8 mouse cellular contexts compared by ENCODE assay signal in genomic region chrX:103695165-103695996, GRCm38 (mm10).
DNase-seq lines count a peak whose midpoint lies in the region; ATAC-seq lines count a peak whose summit lies in the region.

No protein-coding gene starts in this region.

- H3K27ac ChIP-seq in embryonic facial prominence, embryonic 13.5 days, result peak overlapping the region; percentile 64; the same call in 1 of the 2 replicates
- H3K27ac ChIP-seq in limb, embryonic 12.5 days, result peak overlapping the region; percentile 59
- peak overlapping the region; percentile 80 for H3K27ac ChIP-seq in midbrain, embryonic 13.5 days

- H3K9me3 ChIP-seq in embryonic facial prominence, embryonic 13.5 days, result no peaks in the 10 kb centered on the region
- H3K9me3 ChIP-seq in limb, embryonic 12.5 days, result 0 out of 2 replicates have a peak, but pooled peaks cover 6% of the 10 kb centered on the region
- H3K9me3 ChIP-seq in midbrain, embryonic 13.5 days, result no peaks in the 10 kb centered on the region

- H3K36me3 ChIP-seq in embryonic facial prominence, embryonic 13.5 days, result peaks cover 3% of the 10 kb centered on the region; the same call in 1 of the 2 replicates
- 0 out of 2 replicates have a peak, but pooled peaks cover 2% of the 10 kb centered on the region for H3K36me3 ChIP-seq in limb, embryonic 12.5 days
- no peaks in the 10 kb centered on the region for H3K36me3 ChIP-seq in midbrain, embryonic 13.5 days

- 2% methylated on average over 36 of the region's 41 CpGs for WGBS in embryonic facial prominence, embryonic 13.5 days
- under 1% methylated on average over 38 of the region's 41 CpGs for WGBS in limb, embryonic 12.5 days
- 2% methylated on average over 37 of the region's 41 CpGs for WGBS in midbrain, embryonic 13.5 days

- peaks cover 86% of the 10 kb centered on the region for H3K27me3 ChIP-seq in embryonic facial prominence, embryonic 13.5 days
- H3K27me3 ChIP-seq in limb, embryonic 12.5 days, result peaks cover 81% of the 10 kb centered on the region
- H3K27me3 ChIP-seq in midbrain, embryonic 13.5 days, result peaks cover 92% of the 10 kb centered on the region

- H3K9ac ChIP-seq in embryonic facial prominence, embryonic 13.5 days, result peak overlapping the region; percentile 61
- peak overlapping the region; percentile 50 for H3K9ac ChIP-seq in limb, embryonic 12.5 days (replicated peaks)
- peak overlapping the region; percentile 66 for H3K9ac ChIP-seq in midbrain, embryonic 13.5 days (replicated peaks)

- H3K4me2 ChIP-seq in embryonic facial prominence, embryonic 13.5 days, result peak overlapping the region; percentile 74
- H3K4me2 ChIP-seq in limb, embryonic 12.5 days, result peak overlapping the region; percentile 80
- H3K4me2 ChIP-seq in midbrain, embryonic 13.5 days (replicated peaks), result peak overlapping the region; percentile 68

- peak overlapping the region; percentile 47 for H3K4me3 ChIP-seq in embryonic facial prominence, embryonic 13.5 days
- H3K4me3 ChIP-seq in limb, embryonic 12.5 days (replicated peaks), result peak overlapping the region; percentile 44
- H3K4me3 ChIP-seq in midbrain, embryonic 13.5 days (replicated peaks), result peak overlapping the region; percentile 42

- H3K4me1 ChIP-seq in embryonic facial prominence, embryonic 13.5 days, result 0 out of 2 replicates have a peak, but pooled peaks cover 5% of the 10 kb centered on the region
- H3K4me1 ChIP-seq in limb, embryonic 12.5 days (replicated peaks), result peaks cover 12% of the 10 kb centered on the region
- peaks cover 11% of the 10 kb centered on the region for H3K4me1 ChIP-seq in midbrain, embryonic 13.5 days (replicated peaks)

- ATAC-seq in embryonic facial prominence, embryonic 13.5 days (ENCODE audit: insufficient number of reproducible peaks, insufficient read depth, low FRiP score, low TSS enrichment, low read depth), result peak; percentile 71
- ATAC-seq in limb, embryonic 12.5 days (ENCODE audit: insufficient number of reproducible peaks, insufficient read depth, low FRiP score, low TSS enrichment, low read depth), result peak; percentile 65
- ATAC-seq in midbrain, embryonic 13.5 days, result peak; percentile 83

- DNase-seq in B cell, adult 2 months, result peak; percentile 50 to 61
- peak; percentile 43 for DNase-seq in adrenal gland, postnatal 25 days
- DNase-seq in heart, adult 9 months (ENCODE audit: low spot score in 2 of 2), result peak; percentile 69 to 76
- peak; percentile 43 to 46 for DNase-seq in kidney, adult 8-10 months
- DNase-seq in spleen, postnatal 4 days (ENCODE audit: low spot score in 2 of 2), result peak; percentile 17 to 67

Comparison
In these comparisons a context has a peak if more than half of its experiments do, and no peak if none do; other contexts are left out.
1. Peak in every context shown above with its lines: DNase-seq, ATAC-seq, H3K4me3 ChIP-seq and H3K27ac ChIP-seq.